29 mouse cellular contexts compared by ENCODE assay signal in genomic region chr4:41340912-41341550, GRCm38 (mm10). TPM values are rescaled to one million over a fixed set of nuclear protein-coding genes. Genes with fewer than 3 reads are reported as not detected.
DNase-seq lines count a peak whose midpoint lies in the region; ATAC-seq and TF ChIP-seq lines count a peak whose summit lies in the region.
"Had no signal": no experiment of that assay in that cellular context is flagged by ENCODE, and none has a peak within 500 bp of the region (broad histone marks: within the 10 kb centered on the region; RNA-seq: fewer than 3 reads in every experiment).

No protein-coding gene starts in this region.

- TF ChIP-seq CTCF in liver, embryonic 14.5 days (IDR thresholded peaks at IDR 0.05; ENCODE audit: low read depth), result peak; percentile 44; the same call in 1 of the 2 replicates
- TF ChIP-seq CTCF in MEL (IDR thresholded peaks at IDR 0.05 in 2 of 3, conservative IDR thresholded peaks at IDR 0.05 in 1 of 3; ENCODE audit: control insufficient read depth in 1 of 3, insufficient read depth in 1 of 3, low read depth in 2 of 3, low read length in 3 of 3, poor library complexity in 1 of 3, severe bottlenecking in 1 of 3), result peak; percentile 13 to 53 (median 18); a peak in 4 of 6 replicates

- H3K4me2 ChIP-seq in liver, embryonic 14.5 days (ENCODE audit: low read depth), result no peak overlapping the region
- no peak overlapping the region for H3K4me2 ChIP-seq in liver, embryonic 12.5 days
- H3K4me2 ChIP-seq: forebrain, embryonic 13.5 days; heart, embryonic 13.5 days; hindbrain, embryonic 15.5 days; kidney, embryonic 15.5 days; midbrain, embryonic 13.5 days had no signal

- H3K27ac ChIP-seq in liver, embryonic 14.5 days, result no peak overlapping the region
- H3K27ac ChIP-seq in liver, embryonic 12.5 days, result no peak overlapping the region
- no peak overlapping the region for H3K27ac ChIP-seq in MEL (ENCODE audit: control insufficient read depth, low read depth, low read length)
- H3K27ac ChIP-seq: forebrain, embryonic 13.5 days; heart, embryonic 13.5 days; hindbrain, embryonic 15.5 days; kidney, embryonic 15.5 days; macrophage; midbrain, embryonic 13.5 days had no signal

- WGBS in liver, embryonic 14.5 days (ENCODE audit: insufficient replicate concordance), result 84% methylated on average over 11 of the region's 11 CpGs
- WGBS in liver, embryonic 12.5 days (ENCODE audit: insufficient replicate concordance), result 81% methylated on average over 11 of the region's 11 CpGs

- no peaks in the 10 kb centered on the region for H3K36me3 ChIP-seq in liver, embryonic 14.5 days (replicated peaks; ENCODE audit: control insufficient read depth, insufficient read depth, low read depth)
- no peaks in the 10 kb centered on the region for H3K36me3 ChIP-seq in liver, embryonic 12.5 days
- peaks cover 0 to 4% of the 10 kb centered on the region in 2 experiments; a peak in 1 of 4 replicates for H3K36me3 ChIP-seq in MEL (ENCODE audit: control insufficient read depth in 1 of 2, insufficient read depth in 2 of 2, low read length in 2 of 2)
- H3K36me3 ChIP-seq: G1E; heart, embryonic 13.5 days; hindbrain, embryonic 15.5 days; kidney, embryonic 15.5 days; midbrain, embryonic 13.5 days had no signal

- no peak for TF ChIP-seq POLR2A in MEL (IDR thresholded peaks at IDR 0.05; ENCODE audit: control insufficient read depth in 1 of 2, insufficient read depth in 1 of 2, low read depth in 1 of 2, low read length in 2 of 2, poor library complexity in 1 of 2)

- H3K4me1 ChIP-seq in liver, embryonic 14.5 days (replicated peaks; ENCODE audit: control insufficient read depth in 2 of 2, insufficient read depth in 2 of 2, low read length in 1 of 2), result peaks cover 7 to 8% of the 10 kb centered on the region in 2 experiments
- H3K4me1 ChIP-seq in liver, embryonic 12.5 days, result peaks cover 11% of the 10 kb centered on the region
- H3K4me1 ChIP-seq in MEL (ENCODE audit: control insufficient read depth in 1 of 2, insufficient read depth in 2 of 2, low read length in 2 of 2), result peaks cover 0 to 6% of the 10 kb centered on the region in 2 experiments; a peak in 2 of 4 replicates
- H3K4me1 ChIP-seq: forebrain, embryonic 13.5 days; heart, embryonic 13.5 days; hindbrain, embryonic 15.5 days; kidney, embryonic 15.5 days; midbrain, embryonic 13.5 days had no signal

- TF ChIP-seq EP300 in liver, embryonic 14.5 days (IDR thresholded peaks at IDR 0.05; ENCODE audit: low read depth), result no peak
- no peak for TF ChIP-seq EP300 in MEL (IDR thresholded peaks at IDR 0.05; ENCODE audit: low read depth in 1 of 2, low read length in 2 of 2)

- no peak overlapping the region for H3K9ac ChIP-seq in liver, embryonic 14.5 days (replicated peaks)
- H3K9ac ChIP-seq in liver, embryonic 12.5 days, result no peak overlapping the region
- H3K9ac ChIP-seq in MEL (ENCODE audit: control insufficient read depth, low read depth, low read length, poor library complexity, severe bottlenecking), result no peak overlapping the region
- H3K9ac ChIP-seq: forebrain, embryonic 13.5 days; heart, embryonic 13.5 days; hindbrain, embryonic 15.5 days; kidney, embryonic 15.5 days; midbrain, embryonic 13.5 days had no signal

- ATAC-seq in liver, embryonic 14.5 days (ENCODE audit: insufficient read depth), result no peak
- no peak for ATAC-seq in liver, embryonic 12.5 days
- ATAC-seq: activated CD4-positive, CD25-positive, alpha-beta regulatory T cell, adult 4 months; forebrain, embryonic 13.5 days; midbrain, embryonic 13.5 days had no signal

- no peaks in the 10 kb centered on the region for H3K9me3 ChIP-seq in liver, embryonic 14.5 days (ENCODE audit: control insufficient read depth, low read length)
- H3K9me3 ChIP-seq in liver, embryonic 12.5 days (replicated peaks), result no peaks in the 10 kb centered on the region
- no peaks in the 10 kb centered on the region for H3K9me3 ChIP-seq in MEL (replicated peaks; ENCODE audit: insufficient read depth, low read length)
- H3K9me3 ChIP-seq: forebrain, embryonic 13.5 days; G1E; heart, embryonic 13.5 days; hindbrain, embryonic 15.5 days; kidney, embryonic 15.5 days; midbrain, embryonic 13.5 days had no signal

- no peak for TF ChIP-seq RAD21 in MEL (IDR thresholded peaks at IDR 0.05; ENCODE audit: low read depth, low read length)

- H3K4me3 ChIP-seq in liver, embryonic 14.5 days (ENCODE audit: insufficient read depth in 1 of 2, low read depth in 2 of 2, low read length in 2 of 2), result no peak overlapping the region
- H3K4me3 ChIP-seq in liver, embryonic 12.5 days, result no peak overlapping the region
- no peak overlapping the region for H3K4me3 ChIP-seq in MEL (ENCODE audit: control insufficient read depth in 1 of 2, insufficient read depth in 1 of 2, low read depth in 2 of 2, low read length in 2 of 2)
- H3K4me3 ChIP-seq: forebrain, embryonic 13.5 days; heart, embryonic 13.5 days; hindbrain, embryonic 15.5 days; kidney, embryonic 15.5 days; midbrain, embryonic 13.5 days had no signal

- H3K79me2 ChIP-seq in MEL (ENCODE audit: control insufficient read depth, insufficient read depth, low read length, poor library complexity), result no peaks in the 10 kb centered on the region

- no peak for DNase-seq in liver, embryonic 14.5 days (ENCODE audit: low read depth in 3 of 3, low spot score in 3 of 3)
- DNase-seq in MEL (ENCODE audit: low read depth, low spot score) (no peak), ZHBTc4 (ENCODE audit: low read depth, low spot score) (peak; percentile 63)
- DNase-seq in urinary bladder, postnatal 4 days (ENCODE audit: low spot score in 2 of 2), result no peak
- no peak for DNase-seq in lung, adult 18-20 months
- DNase-seq: adrenal gland, adult 8-10 months; cerebellum, adult 9-10 months; cerebellum, postnatal 36 days; gastrocnemius, postnatal 36 days; heart, adult 18-20 months; heart, postnatal 10 days; kidney, adult 18-20 months; kidney, postnatal 36 days; layer of hippocampus, postnatal 36 days; lung, adult 2 months; lung, postnatal 10 days; retina, postnatal 1 day; right cerebral cortex, postnatal 14 days; thymus, postnatal 4 days had no signal

- H3K27me3 ChIP-seq in liver, embryonic 14.5 days (ENCODE audit: control insufficient read depth, insufficient read depth, low read length), result no peaks in the 10 kb centered on the region
- H3K27me3 ChIP-seq in liver, embryonic 12.5 days (replicated peaks), result no peaks in the 10 kb centered on the region
- no peaks in the 10 kb centered on the region for H3K27me3 ChIP-seq in MEL (ENCODE audit: control insufficient read depth in 1 of 2, insufficient read depth in 2 of 2, low read length in 2 of 2)
- H3K27me3 ChIP-seq: CH12.LX; forebrain, embryonic 13.5 days; heart, embryonic 13.5 days; hindbrain, embryonic 15.5 days; kidney, embryonic 15.5 days; midbrain, embryonic 13.5 days had no signal

TF ChIP-seq in MEL, 35 proteins besides CTCF, POLR2A, EP300 and RAD21:
- TF ChIP-seq MAZ (IDR thresholded peaks at IDR 0.05; ENCODE audit: low read depth, low read length) (no peak), MAFK (IDR thresholded peaks at IDR 0.05; ENCODE audit: borderline replicate concordance, low read depth, low read length) (no peak), CHD2 (IDR thresholded peaks at IDR 0.05; ENCODE audit: low read length) (no peak), NRF1 (IDR thresholded peaks at IDR 0.05; ENCODE audit: insufficient read depth, low read depth, low read length, poor library complexity, severe bottlenecking) (no peak), GATA1 (IDR thresholded peaks at IDR 0.05; ENCODE audit: low read depth, low read length) (no peak), RCOR1 (IDR thresholded peaks at IDR 0.05; ENCODE audit: low read depth, low read length) (no peak), MXI1 (IDR thresholded peaks at IDR 0.05; ENCODE audit: low read depth, low read length) (no peak), POLR2AphosphoS5 (IDR thresholded peaks at IDR 0.05; ENCODE audit: borderline replicate concordance, low read depth, low read length) (no peak), NELFE (IDR thresholded peaks at IDR 0.05; ENCODE audit: low read depth, low read length) (no peak), KAT2A (conservative IDR thresholded peaks at IDR 0.05; ENCODE audit: low read depth, low read length) (no peak)

RNA-seq across cellular contexts. Expression of gene Ubap1, which starts 7.8 kb away (rescaled TPM):
- 12.4 and 16.9 TPM in 2 replicates for polyA plus RNA-seq in liver, embryonic 14.5 days (2012; rRNA removed)
- 21.4 and 24.4 TPM in 2 replicates for polyA plus RNA-seq in liver, embryonic 14.5 days (2014; fragmentation: Nextera tagmentation; extraction: Ambion mirVana)
- 28.3 and 28.5 TPM in 2 replicates for polyA plus RNA-seq in liver, embryonic 12.5 days (2016; fragmentation: Nextera tagmentation; extraction: Ambion mirVana)
- 9.1 and 12.8 TPM in 2 replicates for total RNA-seq in MEL (2012; rRNA removed)
- polyA plus RNA-seq in MEL (2012; ENCODE audit: insufficient read depth in 1 of 2, insufficient read length in 2 of 2, low read depth in 1 of 2, low replicate concordance in 2 of 2, missing spikeins in 1 of 2), result 10 to 100 TPM in 1 of 2 experiments, not detected in 1; 15.7 TPM

RNA-seq across cellular contexts. Expression of gene Dcaf12, which starts 26.3 kb away (rescaled TPM):
- polyA plus RNA-seq in liver, embryonic 14.5 days (2012; rRNA removed), result 26.2 and 30.8 TPM in 2 replicates
- 47.3 and 52.4 TPM in 2 replicates for polyA plus RNA-seq in liver, embryonic 14.5 days (2014; fragmentation: Nextera tagmentation; extraction: Ambion mirVana)
- 61.4 and 64.5 TPM in 2 replicates for polyA plus RNA-seq in liver, embryonic 12.5 days (2016; fragmentation: Nextera tagmentation; extraction: Ambion mirVana)
- 24.3 and 25.9 TPM in 2 replicates for total RNA-seq in MEL (2012; rRNA removed)
- polyA plus RNA-seq in MEL (2012; ENCODE audit: insufficient read depth in 1 of 2, insufficient read length in 2 of 2, low read depth in 1 of 2, low replicate concordance in 2 of 2, missing spikeins in 1 of 2), result 10 to 100 TPM in 1 of 2 experiments, not detected in 1; 49.2 TPM
